Mouse (Mus musculus) thymus, adult 2 months (tissue): ENCODE results near the gene AI987944. TPM values are rescaled to one million over a fixed set of nuclear protein-coding genes. Genes with fewer than 3 reads are reported as not detected.

Source experiments
- DNase-seq: peaks from one replicate; pipeline ENCODE4 v3.0.0; 2021
- H3K27ac ChIP-seq: fragments of 200-500 bp; 2 replicates; pipeline ENCODE4 v1.5.1; 2012; ENCODE audit warnings: low read length, control low read depth; ENCODE audit not compliant: control insufficient read depth, insufficient read depth
- H3K27me3 ChIP-seq: fragments of 200-500 bp; 2 replicates; pipeline ENCODE4 v1.6.1; 2012; ENCODE audit warnings: mild to moderate bottlenecking, low read length, moderate library complexity, mixed read lengths; ENCODE audit not compliant: control insufficient read depth, insufficient read depth
- H3K36me3 ChIP-seq: fragments of 200-500 bp; 2 replicates; pipeline ENCODE4 v1.6.1; 2012; ENCODE audit warnings: mild to moderate bottlenecking, low read length, moderate library complexity; ENCODE audit not compliant: control insufficient read depth, insufficient read depth
- H3K4me1 ChIP-seq: fragments of 200-500 bp; replicated peaks from 2 replicates; pipeline ENCODE4 v1.6.1; 2012; ENCODE audit warnings: low read length; ENCODE audit not compliant: control insufficient read depth, insufficient read depth
- H3K4me3 ChIP-seq: fragments of 200-500 bp; 2 replicates; pipeline ENCODE4 v1.5.1; 2012; ENCODE audit warnings: mild to moderate bottlenecking, low read length, control low read depth, moderate library complexity; ENCODE audit not compliant: control insufficient read depth, insufficient read depth
- CTCF ChIP-seq: fragments of 200-500 bp; IDR thresholded peaks from 2 replicates; pipeline ENCODE4 v1.5.1; 2012; ENCODE audit warnings: mild to moderate bottlenecking, control low read depth, low read length, moderate library complexity, borderline replicate concordance; ENCODE audit not compliant: control insufficient read depth, poor library complexity, insufficient read depth; ENCODE audit errors: extremely low read depth
- POLR2A ChIP-seq: fragments of 200-500 bp; IDR thresholded peaks from 2 replicates; pipeline ENCODE4 v1.6.1; 2012; ENCODE audit warnings: mild to moderate bottlenecking, low read length, control low read depth, moderate library complexity; ENCODE audit not compliant: control insufficient read depth, poor library complexity, insufficient read depth; ENCODE audit errors: extremely low read depth
- WGBS: fragments of 180-500 bp; shearing (Covaris S2); methylation state at CpG from one replicate; pipeline ENCODE4 v1.1.7; 2018; 5-methylcytosine and 5-hydroxymethylcytosine counted together
- polyA plus RNA-seq: library from polyadenylated mRNA; depleted of rRNA; stranded (reverse); fragments of >200 nt; gene quantifications from 2 replicates; pipeline ENCODE4 v1.2.3, GENCODE M21; 2012; rRNA removed

AI987944 gene
- 4.3 and 5.1 TPM in 2 replicates for polyA plus RNA-seq

GRCm38 (mm10) chr7:41393048-41393971 is at the start of gene AI987944:
Gene AI987944, minus strand, starts transcription at chr7:41393379.
- Histone ChIP-seq H3K4me3 (peak within 1 kb of the TSS; percentile 86), H3K27ac (peak within 1 kb of the TSS; percentile 92), H3K4me1 (0 out of 2 replicates have a peak, but pooled peaks cover 2% of the 10 kb centered on the region), H3K36me3 (no peaks in the 10 kb centered on the region), H3K27me3 (no peaks in the 10 kb centered on the region)
- DNase-seq: peak; percentile 79
- WGBS: 1% methylated on average over 25 of the region's 25 CpGs
- TF ChIP-seq POLR2A (no peak), CTCF (no peak)

GRCm38 (mm10) chr7:41394130-41394529 is 951 bp upstream of the AI987944 start:
- Histone ChIP-seq H3K4me1 (0 out of 2 replicates have a peak, but pooled peaks cover 2% of the 10 kb centered on the region), H3K27me3 (no peaks in the 10 kb centered on the region), H3K36me3 (no peaks in the 10 kb centered on the region), H3K4me3 (no peak overlapping the region), H3K27ac (no peak overlapping the region)
- TF ChIP-seq POLR2A (no peak), CTCF (no peak)
- DNase-seq: no peak
- 81% methylated on average over 4 of the region's 4 CpGs for WGBS

Other genes starting within 250 kb of the AI987944 start
- not detected in 2 replicates for gene Gm5592, start 239.5 kb downstream of the AI987944 start, polyA plus RNA-seq
- 0.04 TPM in 2 replicates for gene Vmn2r57, start 55.3 kb upstream of the AI987944 start, polyA plus RNA-seq
- gene Gm20449, start 106.0 kb upstream of the AI987944 start, polyA plus RNA-seq: 0.11 and 0.17 TPM in 2 replicates
- gene AW146154, start 106.5 kb upstream of the AI987944 start, polyA plus RNA-seq: 9.9 and 10.8 TPM in 2 replicates
- not detected in 2 replicates for gene Gm6871, start 180.3 kb upstream of the AI987944 start, polyA plus RNA-seq
- gene 2610021A01Rik, start 205.9 kb upstream of the AI987944 start, polyA plus RNA-seq: 9.0 and 10.3 TPM in 2 replicates
- 0.81 and 1.2 TPM in 2 replicates for gene Zfp788, start 239.8 kb upstream of the AI987944 start, polyA plus RNA-seq